Mouse (Mus musculus) midbrain, embryonic 11.5 days (tissue): Measurements from ENCODE around the gene Tbc1d1. TPM values are rescaled to one million over a fixed set of nuclear protein-coding genes. Genes with fewer than 3 reads are reported as not detected.

ENCODE experiments used
- ATAC-seq: fragments of 200-750 bp; cut with Nextera tagmentation; 2 replicates; pipeline ENCODE4 v1.8.0; 2017; ENCODE audit warnings: moderate TSS enrichment, moderate library complexity; ENCODE audit not compliant: low FRiP score
- DNase-seq: peaks from one replicate; pipeline ENCODE4 v3.0.0; 2015; ENCODE audit warnings: low spot score; ENCODE audit errors: missing footprints
- H3K27ac ChIP-seq: fragments of 300-500 bp; sonication (generic); 2 replicates; pipeline ENCODE4 v1.5.1; 2014; ENCODE audit warnings: low read depth, low read length
- H3K27me3 ChIP-seq: fragments of 300-500 bp; sonication (generic); 2 replicates; pipeline ENCODE4 v1.6.1; 2014; ENCODE audit warnings: mild to moderate bottlenecking, low read length, moderate library complexity, mixed read lengths; ENCODE audit not compliant: control insufficient read depth, insufficient read depth
- H3K36me3 ChIP-seq: fragments of 300-500 bp; sonication (generic); 2 replicates; pipeline ENCODE4 v1.6.1; 2014; ENCODE audit warnings: mild to moderate bottlenecking, low read length, moderate library complexity, mixed read lengths; ENCODE audit not compliant: control insufficient read depth, insufficient read depth
- H3K4me1 ChIP-seq: fragments of 300-500 bp; sonication (generic); 2 replicates; pipeline ENCODE4 v1.6.1; 2014; ENCODE audit warnings: low read length; ENCODE audit not compliant: control insufficient read depth, insufficient read depth
- H3K4me2 ChIP-seq: fragments of 300-500 bp; sonication (generic); 2 replicates; pipeline ENCODE4 v1.6.1; 2014; ENCODE audit warnings: mild to moderate bottlenecking, moderate library complexity
- H3K4me3 ChIP-seq: fragments of 300-500 bp; sonication (generic); 2 replicates; pipeline ENCODE4 v1.5.1; 2014; ENCODE audit warnings: low read depth, low read length
- H3K9ac ChIP-seq: fragments of 300-500 bp; sonication (generic); 2 replicates; pipeline ENCODE4 v1.6.1; 2014; ENCODE audit warnings: low read length
- H3K9me3 ChIP-seq: fragments of 300-500 bp; sonication (generic); 2 replicates; pipeline ENCODE4 v1.6.1; 2016; ENCODE audit warnings: low read length; ENCODE audit not compliant: control insufficient read depth
- WGBS: fragments of 180-500 bp; shearing (Covaris S2); extraction: QIAGEN DNeasy Blood & Tissue Kit; methylation state at CpG from one replicate; pipeline ENCODE4 v1.1.7; 2014; 5-methylcytosine and 5-hydroxymethylcytosine counted together
- polyA plus RNA-seq: library from polyadenylated mRNA; unstranded; fragments of >200 nt; fragmentation: Nextera tagmentation; extraction: Ambion mirVana; gene quantifications from 2 replicates; pipeline ENCODE4 v1.2.1, GENCODE M21; 2014

Tbc1d1 gene
- polyA plus RNA-seq, 1 experiment from 2014 or later, result 21.0 TPM

- Histone ChIP-seq H3K4me1 (no peaks in the 10 kb centered on the region), H3K27ac (no peak overlapping the region), H3K9me3 (no peaks in the 10 kb centered on the region), H3K9ac (no peak overlapping the region), H3K4me3 (no peak overlapping the region), H3K4me2 (no peak overlapping the region), H3K36me3 (no peaks in the 10 kb centered on the region), H3K27me3 (no peaks in the 10 kb centered on the region)
- WGBS, result 71% methylated on average over 11 of the region's 11 CpGs
- no peak for ATAC-seq
- DNase-seq, result no peak
These were observed 37.2 kb downstream of the Tbc1d1 start for GRCm38 (mm10) chr5:64193353-64193752.

GRCm38 (mm10) chr5:64196250-64196865, 40.3 kb downstream of the Tbc1d1 start:
- Histone ChIP-seq H3K27me3 (no peaks in the 10 kb centered on the region), H3K4me1 (no peaks in the 10 kb centered on the region), H3K9ac (no peak overlapping the region), H3K27ac (no peak overlapping the region), H3K4me2 (no peak overlapping the region), H3K4me3 (no peak overlapping the region), H3K36me3 (no peaks in the 10 kb centered on the region), H3K9me3 (no peaks in the 10 kb centered on the region)
- DNase-seq, result no peak
- 100% methylated on average over 1 of the region's 1 CpGs for WGBS
- no peak for ATAC-seq

- DNase-seq, result no peak
- H3K27me3 ChIP-seq, result no peaks in the 10 kb centered on the region
- 85% methylated on average over 5 of the region's 5 CpGs for WGBS
- H3K4me3 ChIP-seq, result no peak overlapping the region
- H3K4me2 ChIP-seq, result no peak overlapping the region
- no peaks in the 10 kb centered on the region for H3K36me3 ChIP-seq
- no peak for ATAC-seq
- no peak overlapping the region for H3K9ac ChIP-seq
- no peaks in the 10 kb centered on the region for H3K9me3 ChIP-seq
- no peaks in the 10 kb centered on the region for H3K4me1 ChIP-seq
- H3K27ac ChIP-seq, result no peak overlapping the region
These were observed 40.8 kb downstream of the Tbc1d1 start for GRCm38 (mm10) chr5:64196866-64197321.

- Histone ChIP-seq H3K4me3 (no peak overlapping the region), H3K4me2 (no peak overlapping the region), H3K27me3 (no peaks in the 10 kb centered on the region), H3K9me3 (no peaks in the 10 kb centered on the region), H3K36me3 (no peaks in the 10 kb centered on the region), H3K4me1 (no peaks in the 10 kb centered on the region), H3K9ac (no peak overlapping the region), H3K27ac (no peak overlapping the region)
- no peak for DNase-seq
- WGBS, result 93% methylated on average over 7 of the region's 7 CpGs
- no peak for ATAC-seq
These were observed 42.5 kb downstream of the Tbc1d1 start for GRCm38 (mm10) chr5:64198624-64199023.

- WGBS, result 87% methylated on average over 5 of the region's 5 CpGs
- H3K4me2 ChIP-seq, result no peak overlapping the region
- no peak for ATAC-seq
- H3K36me3 ChIP-seq, result no peaks in the 10 kb centered on the region
- H3K27me3 ChIP-seq, result no peaks in the 10 kb centered on the region
- peaks cover 4% of the 10 kb centered on the region for H3K4me1 ChIP-seq
- H3K27ac ChIP-seq, result no peak overlapping the region
- no peak overlapping the region for H3K9ac ChIP-seq
- no peaks in the 10 kb centered on the region for H3K9me3 ChIP-seq
- DNase-seq, result no peak
- no peak overlapping the region for H3K4me3 ChIP-seq
These were observed 45.0 kb downstream of the Tbc1d1 start for GRCm38 (mm10) chr5:64201071-64201470.

- Histone ChIP-seq H3K4me1 (peaks cover 4% of the 10 kb centered on the region), H3K9ac (no peak overlapping the region), H3K4me2 (no peak overlapping the region), H3K27ac (no peak overlapping the region), H3K27me3 (no peaks in the 10 kb centered on the region), H3K4me3 (no peak overlapping the region), H3K36me3 (no peaks in the 10 kb centered on the region), H3K9me3 (no peaks in the 10 kb centered on the region)
- WGBS, result 28% methylated on average over 2 of the region's 2 CpGs
- ATAC-seq, result peak; percentile 40; the same call in 1 of the 2 replicates
- DNase-seq, result peak; percentile 88
These were observed 46.2 kb downstream of the Tbc1d1 start for GRCm38 (mm10) chr5:64202306-64202705.

GRCm38 (mm10) chr5:64205610-64206009, 49.5 kb downstream of the Tbc1d1 start:
- Histone ChIP-seq H3K27me3 (no peaks in the 10 kb centered on the region), H3K9me3 (no peaks in the 10 kb centered on the region), H3K9ac (no peak overlapping the region), H3K4me2 (no peak overlapping the region), H3K4me1 (peaks cover 4% of the 10 kb centered on the region), H3K4me3 (no peak overlapping the region), H3K36me3 (no peaks in the 10 kb centered on the region), H3K27ac (no peak overlapping the region)
- WGBS, result 91% methylated on average over 3 of the region's 3 CpGs
- ATAC-seq (no peak), DNase-seq (no peak)

GRCm38 (mm10) chr5:64206431-64206830, 50.3 kb downstream of the Tbc1d1 start:
- H3K27ac ChIP-seq, result no peak overlapping the region
- WGBS, result 82% methylated on average over 3 of the region's 3 CpGs
- no peaks in the 10 kb centered on the region for H3K27me3 ChIP-seq
- H3K36me3 ChIP-seq, result no peaks in the 10 kb centered on the region
- no peak for DNase-seq
- H3K4me2 ChIP-seq, result no peak overlapping the region
- ATAC-seq, result no peak
- no peaks in the 10 kb centered on the region for H3K9me3 ChIP-seq
- no peak overlapping the region for H3K9ac ChIP-seq
- H3K4me3 ChIP-seq, result no peak overlapping the region
- H3K4me1 ChIP-seq, result peaks cover 4% of the 10 kb centered on the region

GRCm38 (mm10) chr5:64206875-64207274, 50.8 kb downstream of the Tbc1d1 start:
- Histone ChIP-seq H3K36me3 (no peaks in the 10 kb centered on the region), H3K4me3 (no peak overlapping the region), H3K9ac (no peak overlapping the region), H3K4me2 (no peak overlapping the region), H3K27me3 (no peaks in the 10 kb centered on the region), H3K4me1 (peaks cover 4% of the 10 kb centered on the region), H3K9me3 (no peaks in the 10 kb centered on the region), H3K27ac (no peak overlapping the region)
- no peak for ATAC-seq
- WGBS, result 87% methylated on average over 8 of the region's 8 CpGs
- no peak for DNase-seq
